In genomic region chr4:137898490-137898889, GRCm38 (mm10) we compare ENCODE assay signal across 21 mouse cellular contexts. TPM values are rescaled to one million over a fixed set of nuclear protein-coding genes. Genes with fewer than 3 reads are reported as not detected.
DNase-seq lines count a peak whose midpoint lies in the region; ATAC-seq and TF ChIP-seq lines count a peak whose summit lies in the region.
"Had no signal": no experiment of that assay in that cellular context is flagged by ENCODE, and none has a peak within 500 bp of the region (broad histone marks: within the 10 kb centered on the region; RNA-seq: fewer than 3 reads in every experiment).

No protein-coding gene starts in this region.

- ATAC-seq in liver, postnatal 0 days = no peak
- ATAC-seq: forebrain, embryonic 13.5 days had no signal

- 0 out of 2 replicates have a peak, but pooled peaks cover 6% of the 10 kb centered on the region for H3K36me3 ChIP-seq in heart, embryonic 10.5 days
- no peaks in the 10 kb centered on the region for H3K36me3 ChIP-seq in C2C12 (ENCODE audit: control insufficient read depth, insufficient read depth)
- H3K36me3 ChIP-seq in embryonic facial prominence, embryonic 10.5 days (replicated peaks) = no peaks in the 10 kb centered on the region; the same call in 1 of the 2 replicates
- H3K36me3 ChIP-seq in myocyte (ENCODE audit: control insufficient read depth, insufficient read depth) = no peaks in the 10 kb centered on the region
- 0 out of 2 replicates have a peak, but pooled peaks cover 5% of the 10 kb centered on the region for H3K36me3 ChIP-seq in liver, postnatal 0 days (replicated peaks; ENCODE audit: insufficient read depth, low read length)
- H3K36me3 ChIP-seq: heart, embryonic 15.5 days; hindbrain, embryonic 10.5 days had no signal

- H3K4me2 ChIP-seq in myocyte (ENCODE audit: low read depth) = peak overlapping the region; percentile 12
- no peak overlapping the region for H3K4me2 ChIP-seq in liver, postnatal 0 days (ENCODE audit: low read depth, low read length)
- H3K4me2 ChIP-seq: embryonic facial prominence, embryonic 13.5 days; forebrain, embryonic 13.5 days; heart, embryonic 11.5 days; heart, embryonic 15.5 days; hindbrain, embryonic 14.5 days had no signal

- H3K27me3 ChIP-seq in heart, embryonic 10.5 days (ENCODE audit: insufficient read depth, poor library complexity, severe bottlenecking) = no peaks in the 10 kb centered on the region
- no peaks in the 10 kb centered on the region for H3K27me3 ChIP-seq in C2C12 (ENCODE audit: control insufficient read depth, insufficient read depth, insufficient read length)
- H3K27me3 ChIP-seq in embryonic facial prominence, embryonic 10.5 days (replicated peaks; ENCODE audit: low read depth, poor library complexity, severe bottlenecking) = 0 out of 2 replicates have a peak, but pooled peaks cover 6% of the 10 kb centered on the region
- no peaks in the 10 kb centered on the region for H3K27me3 ChIP-seq in myocyte (ENCODE audit: control insufficient read depth, insufficient read depth, insufficient read length)
- H3K27me3 ChIP-seq in liver, postnatal 0 days (ENCODE audit: insufficient read depth, low read length) = no peaks in the 10 kb centered on the region
- H3K27me3 ChIP-seq: embryonic facial prominence, embryonic 13.5 days had no signal

- no peaks in the 10 kb centered on the region for H3K79me3 ChIP-seq in C2C12 (ENCODE audit: low read depth)

- no peak for TF ChIP-seq EP300 in liver, postnatal 0 days (IDR thresholded peaks at IDR 0.05; ENCODE audit: low read depth)

- 87% methylated on average over 7 of the region's 7 CpGs for WGBS in heart, embryonic 10.5 days
- 88% methylated on average over 7 of the region's 7 CpGs for WGBS in embryonic facial prominence, embryonic 10.5 days
- 59% methylated on average over 7 of the region's 7 CpGs for WGBS in liver, postnatal 0 days (ENCODE audit: insufficient replicate concordance)

- intact Hi-C loops in heart, postnatal 36 days (cut with DNase I) = no loop called here
- intact Hi-C loops in left cerebral cortex, postnatal 10 days (cut with DNase I) = no loop called here

- no peak for DNase-seq in heart, embryonic 10.5 days (ENCODE audit: low spot score)
- no peak for DNase-seq in heart, postnatal 36 days
- DNase-seq in embryonic facial prominence, embryonic 10.5 days (ENCODE audit: low spot score) = no peak
- DNase-seq in liver, postnatal 0 days = no peak
- DNase-seq in left cerebral cortex, postnatal 10 days (ENCODE audit: extremely low spot score in 1 of 2, low spot score in 2 of 2) = no peak
- DNase-seq: adrenal gland, adult 2 months; adrenal gland, postnatal 25 days; cerebellum, adult 18-20 months; cerebellum, adult 9-11 months; cerebellum, postnatal 36 days; embryo, embryonic 11 days; heart, adult 18-20 months; heart, postnatal 14 days had no signal

- TF ChIP-seq CTCF in C2C12 (IDR thresholded peaks at IDR 0.05; ENCODE audit: control insufficient read depth, insufficient read depth, insufficient read length) = no peak
- TF ChIP-seq CTCF in liver, postnatal 0 days (IDR thresholded peaks at IDR 0.05; ENCODE audit: low read depth) = no peak

- no peak for TF ChIP-seq POLR2A in myocyte (IDR thresholded peaks at IDR 0.05; ENCODE audit: insufficient read length, low read depth)

- no peak overlapping the region for H3ac ChIP-seq in C2C12 (ENCODE audit: control insufficient read depth, insufficient read length, low read depth)
- no peak overlapping the region for H3ac ChIP-seq in myocyte (ENCODE audit: control insufficient read depth, insufficient read length)

- peaks cover 8% of the 10 kb centered on the region for H3K79me2 ChIP-seq in C2C12 (ENCODE audit: control insufficient read depth, insufficient read depth)
- H3K79me2 ChIP-seq in myocyte (ENCODE audit: control insufficient read depth, insufficient read depth) = no peaks in the 10 kb centered on the region

- H3K4me1 ChIP-seq in heart, embryonic 10.5 days = peaks cover 62% of the 10 kb centered on the region
- peaks cover 75% of the 10 kb centered on the region for H3K4me1 ChIP-seq in embryonic facial prominence, embryonic 10.5 days
- no peaks in the 10 kb centered on the region for H3K4me1 ChIP-seq in liver, postnatal 0 days (ENCODE audit: insufficient read depth)

- H3K9me3 ChIP-seq in heart, embryonic 10.5 days = no peaks in the 10 kb centered on the region
- H3K9me3 ChIP-seq in embryonic facial prominence, embryonic 10.5 days = no peaks in the 10 kb centered on the region
- H3K9me3 ChIP-seq in liver, postnatal 0 days (ENCODE audit: low read length) = no peaks in the 10 kb centered on the region
- H3K9me3 ChIP-seq: embryonic facial prominence, embryonic 13.5 days; forebrain, embryonic 13.5 days; heart, embryonic 15.5 days; hindbrain, embryonic 10.5 days had no signal

- H3K4me3 ChIP-seq in heart, embryonic 10.5 days = no peak overlapping the region
- H3K4me3 ChIP-seq in C2C12 (ENCODE audit: insufficient read depth, poor library complexity, severe bottlenecking) = no peak overlapping the region
- H3K4me3 ChIP-seq in embryonic facial prominence, embryonic 10.5 days = no peak overlapping the region
- H3K4me3 ChIP-seq in myocyte = no peak overlapping the region
- H3K4me3 ChIP-seq in liver, postnatal 0 days (ENCODE audit: low read depth, low read length) = no peak overlapping the region
- H3K4me3 ChIP-seq: embryonic facial prominence, embryonic 13.5 days; forebrain, embryonic 13.5 days; heart, embryonic 15.5 days; hindbrain, embryonic 10.5 days had no signal

- H3K9ac ChIP-seq in liver, postnatal 0 days (replicated peaks) = no peak overlapping the region
- H3K9ac ChIP-seq: forebrain, embryonic 13.5 days; hindbrain, embryonic 14.5 days had no signal

- 0 out of 2 replicates have a peak overlapping the region, but pooled peaks have one; percentile 13 for H3K27ac ChIP-seq in heart, embryonic 10.5 days
- H3K27ac ChIP-seq in embryonic facial prominence, embryonic 10.5 days (replicated peaks) = 0 out of 2 replicates have a peak overlapping the region, but pooled peaks have one; percentile 40
- no peak overlapping the region for H3K27ac ChIP-seq in liver, postnatal 0 days (ENCODE audit: low read depth)
- H3K27ac ChIP-seq: forebrain, embryonic 13.5 days had no signal

TF ChIP-seq in C2C12, 6 proteins besides CTCF, POLR2A, EP300 and RAD21:
- TF ChIP-seq MYOG (IDR thresholded peaks at IDR 0.05; ENCODE audit: control insufficient read depth, extremely low read depth, insufficient read length) (no peak), MYOD1 (IDR thresholded peaks at IDR 0.05; ENCODE audit: control insufficient read depth, insufficient read length, low read depth) (peak; percentile 64)

TF ChIP-seq in myocyte, 11 proteins besides CTCF, POLR2A, EP300 and RAD21:
- TF ChIP-seq CEBPB (IDR thresholded peaks at IDR 0.05; ENCODE audit: insufficient read depth, poor library complexity, severe bottlenecking) (no peak), MYOG (IDR thresholded peaks at IDR 0.05; ENCODE audit: control insufficient read depth in 1 of 3, insufficient read depth in 1 of 3, insufficient read length in 2 of 3, low read depth in 2 of 3) (peak in 1 of 3 experiments; percentile 69), REST (IDR thresholded peaks at IDR 0.05; ENCODE audit: insufficient read depth, insufficient read length) (no peak), MYOD1 (IDR thresholded peaks at IDR 0.05; ENCODE audit: control insufficient read depth in 1 of 3, insufficient read length in 2 of 3, low read depth in 2 of 3) (peak in 2 of 3 experiments; percentile 65 to 72)

RNA-seq across cellular contexts. Expression of gene Ece1, which starts 36.5 kb away (rescaled TPM):
- polyA plus RNA-seq in heart, embryonic 10.5 days (2016; fragmentation: Nextera tagmentation; extraction: Ambion mirVana) = 118 and 165 TPM in 2 replicates
- total RNA-seq in heart, postnatal 36 days (2021) = 100 to 1,000 TPM; 113 to 115 TPM
- polyA plus RNA-seq in C2C12 (2012; fragmentation: generic; extraction: Trizol) (198 TPM), myocyte (2012; fragmentation: generic; extraction: Trizol) (69.9 TPM)
- 46.6 and 54.5 TPM in 2 replicates for polyA plus RNA-seq in embryonic facial prominence, embryonic 10.5 days (2016; fragmentation: Nextera tagmentation; extraction: Ambion mirVana)
- polyA plus RNA-seq in liver, postnatal 0 days (2015; fragmentation: Nextera tagmentation; extraction: Ambion mirVana) = 32.9 and 35.7 TPM in 2 replicates
- total RNA-seq in left cerebral cortex, postnatal 10 days (2021) = 10 to 100 TPM; 58.6 to 65.2 TPM
